Mouse (Mus musculus): ENCODE data around the gene Rdh8.

The Rdh8 gene

GRCm38 (mm10) chr9:20837184-20837947, 19.1 kb downstream of the Rdh8 start:
- no peak for DNase-seq (ENCODE audit: low read depth)

- no peak for DNase-seq (ENCODE audit: low read depth)
Observed at GRCm38 (mm10) chr9:20838931-20839330, 20.6 kb downstream of the Rdh8 start.

DNA sequence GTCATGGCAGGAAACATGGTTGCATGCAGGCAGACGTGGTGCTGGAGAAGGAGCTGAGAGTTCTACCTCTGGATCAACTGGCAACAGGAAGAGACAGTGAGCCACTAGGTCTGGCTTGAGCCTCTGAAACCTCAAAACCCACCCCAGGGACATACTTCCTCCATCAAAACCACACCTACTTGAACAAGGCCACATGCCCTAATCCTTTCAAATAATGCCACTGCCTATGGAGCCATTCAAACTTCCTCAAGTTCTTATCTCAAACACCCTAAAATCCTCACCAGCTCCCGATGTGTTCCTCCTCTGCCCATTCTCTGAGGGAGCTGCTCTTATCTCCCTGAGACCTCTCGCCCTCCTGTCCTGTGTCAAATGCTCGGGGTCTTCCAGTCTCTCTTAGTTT, 23.9 kb downstream of the Rdh8 start:
- DNase-seq (ENCODE audit: low read depth), result no peak

DNA sequence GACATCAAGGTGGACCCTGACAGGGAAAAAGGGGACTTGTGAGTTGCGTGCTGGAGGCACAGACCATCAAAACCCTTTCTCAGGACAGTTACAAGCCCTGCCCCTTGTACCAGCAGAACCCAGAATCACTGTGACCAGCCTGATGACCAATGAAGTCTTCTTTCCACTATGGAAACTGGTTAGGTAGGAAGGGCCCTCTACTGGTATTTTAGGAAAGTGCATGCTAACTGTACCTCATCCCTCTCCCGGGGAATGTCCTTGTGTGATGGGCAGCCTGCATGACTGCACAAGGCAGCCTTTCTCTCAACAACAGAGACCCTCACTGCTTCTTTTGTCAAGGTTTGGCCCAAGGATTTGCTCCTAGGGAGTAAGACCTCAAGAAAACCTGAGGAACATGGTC, 24.4 kb downstream of the Rdh8 start:
- no peak for DNase-seq (ENCODE audit: low read depth)

GRCm38 (mm10) chr9:20850179-20850578, 31.9 kb downstream of the Rdh8 start:
- DNase-seq (ENCODE audit: low read depth), result no peak

GRCm38 (mm10) chr9:20857131-20857530, 38.8 kb downstream of the Rdh8 start:
- DNase-seq (ENCODE audit: low read depth), result peak; percentile 76

- no peak for DNase-seq (ENCODE audit: low read depth)
Observed at GRCm38 (mm10) chr9:20859926-20860325, 41.6 kb downstream of the Rdh8 start.

GRCm38 (mm10) chr9:20861821-20862220, 43.5 kb downstream of the Rdh8 start:
- no peak for DNase-seq (ENCODE audit: low read depth)

- no peak for DNase-seq (ENCODE audit: low read depth)
Observed at GRCm38 (mm10) chr9:20862225-20862624, 43.9 kb downstream of the Rdh8 start.

- DNase-seq (ENCODE audit: low read depth), result no peak
Observed at GRCm38 (mm10) chr9:20866879-20867278, 48.6 kb downstream of the Rdh8 start.

DNA sequence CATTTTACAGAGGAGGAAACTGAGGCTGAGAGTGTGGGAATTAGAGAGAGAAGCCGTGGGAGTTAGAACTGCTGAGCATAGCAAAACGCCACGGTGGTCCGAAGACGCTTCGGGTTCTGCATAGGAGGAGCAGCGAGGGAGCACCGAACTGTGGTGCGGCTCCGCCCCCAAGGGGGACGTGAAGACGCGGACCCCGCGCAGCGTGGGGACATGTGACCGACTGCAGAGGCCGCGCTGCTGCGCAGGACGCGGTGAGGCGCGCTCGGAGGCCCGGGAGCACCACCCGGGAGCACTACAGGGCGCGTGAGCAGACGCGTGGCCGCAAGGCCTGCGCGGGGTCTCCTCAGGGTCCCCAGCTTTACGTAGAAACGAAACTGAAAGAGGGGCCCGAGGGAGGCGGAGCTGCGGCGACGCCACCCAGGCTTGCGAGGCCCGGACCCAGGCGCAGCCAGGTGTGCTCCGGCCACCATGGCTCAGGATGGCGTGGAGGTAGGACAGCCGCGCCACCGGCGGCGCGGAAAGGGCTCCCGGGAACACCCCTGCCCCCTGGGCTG, 50.2 kb downstream of the Rdh8 start, which contains the start of gene A230050P20Rik:
A230050P20Rik (plus strand) TSS at position 195 of the 554 bp plus-strand sequence.
- no peak for DNase-seq (ENCODE audit: low read depth)

GRCm38 (mm10) chr9:20869246-20869645, 50.9 kb downstream of the Rdh8 start:
- no peak for DNase-seq (ENCODE audit: low read depth)

- no peak for DNase-seq (ENCODE audit: low read depth)
Observed at GRCm38 (mm10) chr9:20870211-20871173, 52.2 kb downstream of the Rdh8 start.

- no peak for DNase-seq (ENCODE audit: low read depth)
Observed at GRCm38 (mm10) chr9:20872991-20873390, 54.7 kb downstream of the Rdh8 start.

DNA sequence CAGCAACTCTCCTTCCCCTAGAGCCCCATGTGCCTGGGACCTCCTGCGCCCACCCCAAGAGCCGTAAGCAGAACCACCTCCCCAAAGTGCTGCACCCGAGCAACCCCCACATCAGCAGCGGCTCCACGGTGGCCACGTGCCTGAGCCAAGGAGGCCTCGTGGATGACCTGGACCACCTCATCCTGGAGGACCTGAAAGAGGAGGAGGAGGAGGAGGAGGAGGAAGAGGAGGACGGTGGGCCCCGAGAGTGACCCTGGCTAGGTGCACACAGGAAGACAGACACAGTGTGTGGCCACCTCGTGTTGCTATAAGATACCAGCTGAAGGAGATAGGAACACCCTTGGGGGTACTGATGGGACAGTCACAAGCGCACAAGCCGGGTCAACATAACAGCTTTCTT, 55.2 kb downstream of the Rdh8 start:
- DNase-seq (ENCODE audit: low read depth), result no peak

DNA sequence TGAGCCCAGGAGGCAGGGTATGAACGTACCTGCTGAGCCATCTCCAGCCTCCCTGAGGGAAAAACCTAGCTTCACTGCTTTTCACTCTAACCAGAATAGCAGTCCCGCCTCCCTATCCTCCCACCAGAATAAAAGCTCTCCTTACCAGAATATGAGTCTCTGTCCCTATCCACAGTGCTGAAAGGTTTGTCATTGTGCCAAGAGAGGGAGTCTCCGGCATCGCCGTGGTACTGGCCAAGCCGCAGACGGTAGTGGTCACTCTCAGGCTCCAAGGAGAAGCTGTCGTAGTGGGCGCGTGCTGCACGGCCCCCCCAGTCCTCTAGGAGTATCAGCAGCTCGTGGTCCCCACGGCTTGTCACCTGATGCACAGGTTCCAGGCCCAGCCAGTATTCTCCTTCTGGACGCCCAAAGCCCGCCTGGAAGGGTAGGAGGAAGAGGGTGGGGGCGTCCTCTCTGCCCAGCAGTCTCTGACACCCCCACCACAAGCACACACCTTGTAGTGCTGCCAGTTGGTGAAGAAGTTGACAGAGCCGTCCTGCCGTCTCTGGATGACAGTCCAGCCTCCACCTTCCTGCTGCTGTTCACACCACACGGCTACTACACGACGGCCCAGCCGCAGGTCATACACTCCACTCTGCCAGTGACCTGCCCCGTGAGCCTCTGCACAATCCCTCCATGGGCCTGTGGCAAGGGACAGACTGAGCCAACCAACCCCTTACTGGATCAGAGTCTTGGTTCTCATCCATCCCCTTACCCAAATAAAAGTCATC, 56.9 kb downstream of the Rdh8 start:
- no peak for DNase-seq (ENCODE audit: low read depth)

Data from c-Kit-positive CD71-positive TER-119-negative erythroid progenitor cells, embryonic 14.5 days (primary cell).